Mouse (Mus musculus) spleen, postnatal 14 days (tissue): Measurements from ENCODE around the gene Gtf2h3.
"Not testable (repeated sequence)": the region's sequence is repeated elsewhere in the genome, so short reads cannot be mapped to it uniquely, and the experiment has no call there.

ENCODE experiments used
- DNase-seq, 2 experiments: peaks; one replicate each; pipeline ENCODE4 v3.0.0; 2021 to 2022; ENCODE audit warnings: low spot score in 2 of 2

Gtf2h3 gene

GRCm38 (mm10) chr5:124571068-124571467 is 7.9 kb upstream of the Gtf2h3 start:
- no peak for DNase-seq

- DNase-seq, result no peak
These were observed 3.5 kb upstream of the Gtf2h3 start for GRCm38 (mm10) chr5:124575467-124575866.

GRCm38 (mm10) chr5:124582515-124582914 is 3.6 kb downstream of the Gtf2h3 start:
- DNase-seq, result no peak

GRCm38 (mm10) chr5:124592768-124593167 is 13.8 kb downstream of the Gtf2h3 start:
- DNase-seq, result no peak

DNA sequence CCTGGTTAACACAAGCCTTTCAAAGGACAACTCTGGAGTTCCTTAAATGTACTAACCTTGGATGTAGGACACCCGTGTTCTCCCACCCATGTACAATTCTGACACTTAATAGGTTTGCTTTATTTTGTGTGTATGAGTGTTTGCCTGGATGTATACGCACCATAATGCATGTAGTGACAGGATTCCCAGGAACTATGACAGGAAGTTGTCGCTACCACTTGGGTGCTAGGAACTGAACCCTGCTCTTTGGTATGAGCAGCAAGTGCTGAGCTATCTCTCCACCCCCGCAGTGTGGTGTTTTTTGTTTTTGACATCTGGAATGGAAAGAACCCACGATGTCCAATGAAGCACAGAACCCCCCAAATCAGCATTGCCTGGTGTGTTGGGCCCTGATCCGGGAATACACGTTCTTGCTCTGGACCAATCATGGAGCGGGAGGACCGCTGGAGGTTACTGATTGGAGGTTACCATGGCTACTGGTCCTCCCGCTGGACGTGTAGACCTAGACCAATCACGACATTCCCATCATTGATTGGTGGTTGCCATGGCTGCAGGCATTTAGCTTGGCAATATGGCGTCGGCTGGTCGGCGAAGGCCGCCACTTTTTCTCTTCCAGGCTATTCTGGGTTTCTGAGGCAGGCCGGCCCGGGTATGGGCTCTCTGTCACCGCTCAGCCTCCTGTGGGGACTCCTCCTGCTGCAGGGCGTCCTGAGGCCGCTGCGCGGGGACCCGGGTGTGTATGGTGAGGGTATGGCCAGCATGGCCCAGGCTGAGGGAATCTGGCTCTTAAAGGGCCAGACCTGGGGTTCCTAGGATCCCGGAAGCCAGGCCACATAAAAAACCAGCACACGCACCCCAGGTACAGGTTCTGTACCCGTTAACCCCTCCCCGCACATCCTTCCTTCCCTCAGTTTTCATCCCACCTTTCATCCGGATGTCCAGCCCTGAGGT is 19.6 kb downstream of the Gtf2h3 start:
- peak; percentile 32 to 60 for DNase-seq

- not testable (repeated sequence) for DNase-seq
These were observed 20.8 kb downstream of the Gtf2h3 start for GRCm38 (mm10) chr5:124599726-124600125.

DNA sequence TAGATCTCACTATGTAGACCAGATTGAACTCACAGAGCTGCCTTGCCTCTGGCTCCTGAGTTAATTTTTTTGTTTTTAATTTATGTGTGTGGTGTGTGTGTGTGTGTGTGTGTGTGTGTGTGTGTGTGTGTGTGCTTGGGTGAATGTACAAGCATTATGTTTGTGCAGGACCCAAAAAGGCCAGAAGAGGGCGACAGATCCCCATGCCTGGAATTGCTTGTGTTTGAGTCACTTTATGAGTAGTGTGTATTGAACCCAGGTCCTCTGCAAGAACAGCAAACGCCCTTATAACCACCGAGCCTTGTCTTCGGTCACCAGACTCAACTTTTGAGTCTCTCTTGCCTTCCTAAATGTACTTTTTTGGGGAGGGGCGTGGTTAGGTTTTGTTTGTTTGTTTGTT is 23.4 kb downstream of the Gtf2h3 start:
- DNase-seq, result peak in 1 of 2 experiments; percentile 47

- DNase-seq, result no peak
These were observed 25.4 kb downstream of the Gtf2h3 start for GRCm38 (mm10) chr5:124604296-124604695.

GRCm38 (mm10) chr5:124605041-124605622 is 26.2 kb downstream of the Gtf2h3 start:
- DNase-seq, result no peak

GRCm38 (mm10) chr5:124610965-124611364 is 32.0 kb downstream of the Gtf2h3 start:
- DNase-seq, result peak in 1 of 2 experiments; percentile 9

GRCm38 (mm10) chr5:124614709-124615108 is 35.8 kb downstream of the Gtf2h3 start:
- no peak for DNase-seq

GRCm38 (mm10) chr5:124618711-124619110 is 39.8 kb downstream of the Gtf2h3 start:
- no peak for DNase-seq

DNA sequence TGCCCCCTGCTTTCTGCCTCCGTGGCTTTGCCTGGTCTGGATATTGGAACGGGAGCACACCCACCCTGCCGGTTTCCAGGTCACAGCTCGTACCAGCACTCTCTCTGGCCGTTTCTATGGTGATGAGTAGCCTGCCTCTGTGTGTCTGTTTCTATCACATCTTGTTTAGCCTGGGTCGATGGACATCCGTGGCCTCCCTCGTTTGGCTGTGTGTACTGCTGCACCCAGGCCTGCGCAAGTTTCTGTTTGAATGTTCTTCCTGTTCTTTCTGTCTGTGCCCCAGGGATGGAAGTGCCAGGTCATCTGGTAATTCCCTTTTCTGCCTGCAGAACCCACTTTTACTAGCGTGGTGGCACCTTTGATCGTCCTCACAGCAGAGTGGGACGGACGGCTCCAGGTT is 42.4 kb downstream of the Gtf2h3 start:
- DNase-seq, result no peak

DNA sequence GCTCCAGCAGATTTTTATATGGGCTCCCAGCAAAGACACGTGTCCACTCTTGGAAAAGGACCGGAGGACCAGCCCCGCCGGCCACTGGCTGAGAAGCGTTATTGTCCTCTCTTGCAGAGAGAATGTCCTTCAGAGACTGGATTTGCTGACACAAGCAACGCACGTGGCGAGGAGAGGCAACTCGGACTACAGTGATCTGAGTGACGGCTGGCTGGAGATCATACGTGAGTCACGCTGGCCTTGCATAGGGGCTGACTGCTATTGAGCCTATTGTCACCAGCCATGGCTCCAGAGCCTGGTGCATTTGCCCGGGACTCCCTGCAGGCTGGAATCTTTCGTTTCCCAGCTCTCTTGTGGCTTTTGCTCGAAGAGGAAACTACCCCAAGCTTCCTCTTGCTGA is 44.0 kb downstream of the Gtf2h3 start:
- DNase-seq, result no peak

DNA sequence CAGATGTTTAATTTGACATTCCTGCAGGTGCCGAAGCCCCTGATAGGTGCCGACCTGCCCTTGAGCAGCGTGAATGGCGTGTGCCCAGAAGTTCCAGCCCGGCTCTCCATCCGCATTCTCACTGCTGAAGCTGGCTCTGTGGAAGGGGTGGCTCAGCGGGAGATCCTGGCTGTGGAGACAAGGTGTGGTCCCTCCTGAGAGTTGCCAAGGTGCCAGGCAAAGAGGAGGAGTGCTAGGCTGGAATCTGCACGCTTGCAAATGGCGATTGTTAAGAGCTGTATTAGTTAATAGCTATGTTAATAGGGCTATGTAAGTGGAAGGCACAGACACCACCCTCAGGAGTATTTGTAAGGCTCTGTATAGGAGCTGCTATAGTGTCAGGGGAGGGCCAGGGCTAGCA is 45.4 kb downstream of the Gtf2h3 start:
- no peak for DNase-seq

DNA sequence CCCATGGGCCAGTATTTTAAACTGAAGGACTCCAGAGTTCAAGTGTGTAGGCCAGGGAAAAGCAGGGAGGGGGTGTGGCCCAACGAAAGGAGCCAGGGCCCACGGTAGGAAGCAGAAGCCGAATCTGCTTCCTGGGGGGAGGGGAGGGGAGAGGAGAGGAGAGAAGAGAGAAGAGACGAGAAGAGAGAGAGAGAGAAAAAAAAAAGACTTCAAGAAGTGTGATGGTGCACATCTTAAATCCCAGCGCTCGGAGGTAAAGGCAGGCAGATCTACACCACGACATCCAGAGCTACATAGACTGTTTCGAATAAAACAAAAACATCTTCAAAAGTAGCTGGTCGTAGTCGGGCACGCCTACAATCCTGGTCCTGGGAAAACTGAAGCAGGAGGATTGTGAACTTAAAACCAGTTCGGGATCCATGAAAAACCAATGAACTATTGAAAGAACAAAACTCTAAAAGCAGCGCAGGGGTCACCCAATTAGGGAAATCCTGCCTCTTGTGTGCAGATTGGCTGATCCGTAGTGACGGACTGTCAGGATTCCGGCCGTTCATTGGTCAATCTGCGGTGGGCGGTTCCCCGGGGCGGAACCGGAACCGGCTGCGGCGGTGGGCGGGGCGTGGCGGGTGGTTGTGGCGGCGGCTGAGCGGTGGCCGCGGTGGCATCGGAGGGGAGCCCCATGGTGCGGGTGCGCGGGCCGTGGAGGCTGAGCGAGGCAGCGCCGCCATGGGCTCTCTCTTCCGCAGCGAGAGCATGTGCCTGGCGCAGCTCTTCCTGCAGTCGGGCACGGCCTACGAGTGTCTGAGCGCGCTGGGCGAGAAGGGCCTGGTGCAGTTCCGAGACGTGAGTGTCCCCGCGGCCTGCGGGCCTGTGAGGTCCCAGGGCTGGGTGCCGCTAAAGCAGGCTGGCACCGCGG is 49.8 kb downstream of the Gtf2h3 start, which contains the start of gene Atp6v0a2:
TSS of gene Atp6v0a2 (plus strand) at position 129 of the 916 bp plus-strand sequence.
- peak; percentile 94 to 97 for DNase-seq

DNA sequence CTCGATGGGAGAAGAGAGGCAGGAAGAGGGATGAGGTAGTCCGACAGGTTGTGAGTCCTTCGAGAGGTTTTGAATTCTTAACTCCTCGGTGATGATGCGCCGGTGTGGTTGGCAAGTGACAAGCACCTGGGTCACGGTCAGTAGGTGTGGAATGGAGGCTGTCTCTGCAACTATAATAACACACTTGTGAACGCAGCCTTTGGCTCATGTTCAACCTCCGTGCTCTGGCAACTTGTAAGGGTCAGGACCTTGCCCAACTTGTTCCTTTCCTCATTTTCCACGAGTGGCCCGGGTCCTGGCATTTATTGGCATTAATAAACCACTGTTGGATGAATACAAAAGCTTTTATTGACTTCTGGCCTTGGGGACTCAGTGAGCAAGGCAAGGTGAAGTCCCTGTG is 50.7 kb downstream of the Gtf2h3 start:
- no peak for DNase-seq

DNA sequence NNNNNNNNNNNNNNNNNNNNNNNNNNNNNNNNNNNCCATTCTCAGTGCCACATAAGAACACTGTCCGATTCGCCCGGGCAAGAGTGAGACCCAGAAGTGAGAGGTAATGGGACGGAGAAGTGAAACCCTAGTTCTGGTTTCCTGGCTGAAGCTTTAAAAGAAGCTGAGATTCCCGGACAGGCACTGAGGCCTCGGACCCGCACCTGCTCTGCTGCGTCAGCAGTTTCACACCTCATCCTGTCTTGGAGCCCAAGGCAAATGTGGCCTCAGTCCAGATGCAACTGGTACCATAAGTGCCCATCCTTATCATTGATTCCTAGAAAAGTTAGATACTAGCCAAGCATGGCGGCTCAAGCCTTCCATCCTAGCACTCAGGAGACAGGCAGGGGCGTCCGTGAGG is 52.7 kb downstream of the Gtf2h3 start:
- DNase-seq, result no peak

DNA sequence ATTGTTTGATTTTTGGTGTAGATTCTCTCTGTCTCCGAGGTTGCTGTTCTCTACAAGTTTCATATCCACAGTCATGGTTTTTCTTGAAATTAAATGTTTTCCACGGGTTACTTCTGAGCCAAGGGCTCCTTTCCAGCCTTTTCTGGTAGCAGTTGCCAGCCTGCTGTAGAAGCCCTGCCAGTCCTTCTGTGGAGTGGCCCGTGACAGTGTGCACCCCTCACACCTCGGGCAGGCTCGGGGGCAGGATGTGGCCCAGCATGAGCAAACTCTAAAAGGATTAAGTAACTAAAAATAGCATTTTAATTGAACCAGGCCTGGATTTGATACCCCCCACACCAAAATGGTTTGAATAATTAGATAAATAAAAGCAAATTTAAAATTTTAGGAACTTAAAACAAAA is 53.5 kb downstream of the Gtf2h3 start:
- DNase-seq, result no peak

DNA sequence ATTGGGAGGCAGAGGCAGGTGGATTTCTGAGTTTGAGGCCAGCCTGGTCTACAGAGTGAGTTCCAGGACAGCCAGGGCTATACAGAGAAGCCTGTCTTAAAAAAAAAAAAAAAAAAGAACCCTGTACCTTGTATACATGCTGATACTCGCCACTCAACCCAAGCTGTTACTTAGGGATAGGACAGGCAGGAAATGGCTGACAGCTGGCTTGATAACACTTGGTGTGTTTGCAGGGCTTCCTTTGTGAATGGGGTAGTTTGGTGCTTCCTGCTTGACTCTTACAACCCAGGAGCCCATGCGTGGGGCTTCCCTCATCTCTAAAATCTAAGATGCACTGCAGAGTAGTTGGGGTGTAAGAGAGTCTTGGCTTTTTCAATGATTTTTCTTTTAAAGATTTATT is 54.5 kb downstream of the Gtf2h3 start:
- DNase-seq, result no peak

DNA sequence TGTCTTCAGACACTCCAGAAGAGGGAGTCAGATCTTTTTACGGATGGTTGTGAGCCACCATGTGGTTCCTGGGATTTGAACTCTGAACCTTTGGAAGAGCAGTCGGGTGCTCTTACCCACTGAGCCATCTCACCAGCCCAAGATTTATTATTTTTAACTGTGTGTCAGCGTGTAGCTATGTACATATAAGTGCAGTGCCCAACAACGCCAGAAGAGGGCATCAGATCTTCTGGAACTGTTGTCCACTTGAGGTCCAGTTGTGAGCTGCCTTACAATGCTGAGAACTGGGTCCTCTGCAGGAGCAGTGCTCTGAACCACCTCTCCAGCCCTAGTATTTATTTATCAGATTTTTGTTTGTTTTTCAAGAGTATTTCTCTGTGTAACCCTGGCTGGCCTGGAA is 56.1 kb downstream of the Gtf2h3 start:
- peak in 1 of 2 experiments; percentile 16 for DNase-seq

DNA sequence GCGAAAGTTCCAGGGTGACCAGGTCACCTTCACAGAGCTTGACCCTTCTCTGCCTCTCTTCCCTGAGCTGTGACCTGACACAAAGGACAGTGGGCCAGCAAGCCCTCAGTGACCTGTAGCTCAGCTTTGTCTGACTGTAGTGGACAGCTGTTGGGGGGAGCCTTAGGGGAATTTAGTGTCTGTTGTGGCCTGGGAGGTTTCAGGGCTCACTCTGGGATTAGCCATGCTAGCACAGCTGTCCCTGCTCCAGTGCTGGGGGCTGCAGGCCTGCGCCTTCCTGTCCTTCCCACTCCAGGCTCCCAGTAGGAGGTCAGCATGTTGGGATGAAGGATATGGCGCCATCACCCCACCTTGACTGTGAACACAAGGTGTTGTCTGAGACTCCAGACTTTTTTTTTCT is 57.2 kb downstream of the Gtf2h3 start:
- no peak for DNase-seq
